Mouse (Mus musculus) left cerebral cortex, postnatal 4 days (tissue): Measurements from ENCODE around the gene Ints11. TPM values are rescaled to one million over a fixed set of nuclear protein-coding genes. Genes with fewer than 3 reads are reported as not detected.

Experiments used
- DNase-seq: peaks from one replicate; pipeline ENCODE4 v3.0.0-alpha.2; 2022
- intact Hi-C: fragments of 180-260 bp; cut with DNase I; formaldehyde crosslinking; loops from one replicate; pipeline ENCODE4 v1.15.1; 2025
- total RNA-seq, 2 experiments: library from RNA; stranded (reverse); gene quantifications; 2 replicates each; pipeline ENCODE4 v1.2.3; 2021

Ints11 gene
- 10 to 100 TPM; 44.1 to 54.7 TPM for total RNA-seq

GRCm38 (mm10) chr4:155869317-155870033 lies at the start of gene Ints11, which contains the start of gene Cptp:
Ints11 (plus strand) TSS chr4:155869546.
Cptp (minus strand) TSS chr4:155869440.
- intact Hi-C loops, result no loop called here
- DNase-seq, result peak; percentile 97

DNA sequence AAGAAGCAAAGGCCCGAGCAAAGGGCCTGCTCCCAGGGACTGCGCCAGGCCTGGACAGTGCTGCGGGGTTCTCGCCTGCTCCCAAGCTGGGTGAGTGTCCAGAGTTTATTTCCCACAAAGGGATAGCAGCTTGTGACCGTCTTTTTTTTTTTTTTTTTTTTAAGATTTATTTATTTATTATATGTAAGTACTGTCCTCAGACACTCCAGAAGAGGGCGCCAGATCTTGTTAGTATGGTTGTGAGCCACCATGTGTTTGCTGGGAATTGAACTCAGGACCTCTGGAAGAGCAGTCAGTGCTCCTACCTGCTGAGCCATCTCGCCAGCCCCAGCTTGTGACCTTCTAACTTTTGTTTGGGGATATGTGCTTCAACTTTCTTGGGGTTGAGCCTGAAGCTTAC lies 48.3 kb upstream of the Ints11 start:
- intact Hi-C loops, result no loop called here
- DNase-seq, result no peak

DNA sequence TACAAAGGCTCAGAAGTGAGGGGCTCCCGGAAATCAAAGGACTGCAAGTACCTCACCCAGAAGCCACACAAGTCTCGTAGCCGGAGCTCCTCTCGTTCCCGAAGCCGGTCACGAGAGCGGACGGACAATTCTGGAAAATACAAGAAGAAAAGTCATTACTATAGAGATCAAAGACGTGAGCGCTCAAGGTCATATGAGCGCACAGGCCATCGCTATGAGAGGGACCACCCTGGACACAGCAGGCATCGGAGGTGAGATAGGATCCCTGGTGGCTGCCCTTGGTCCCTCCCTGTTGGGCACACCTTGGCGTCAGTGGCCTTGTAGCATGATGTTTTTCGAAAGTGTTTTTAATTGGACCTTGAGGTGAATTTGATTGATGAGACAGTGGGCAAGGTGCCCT lies 45.9 kb upstream of the Ints11 start:
- intact Hi-C loops, result no loop called here
- no peak for DNase-seq

GRCm38 (mm10) chr4:155829866-155830265 lies 39.5 kb upstream of the Ints11 start:
- intact Hi-C loops, result no loop called here
- no peak for DNase-seq

DNA sequence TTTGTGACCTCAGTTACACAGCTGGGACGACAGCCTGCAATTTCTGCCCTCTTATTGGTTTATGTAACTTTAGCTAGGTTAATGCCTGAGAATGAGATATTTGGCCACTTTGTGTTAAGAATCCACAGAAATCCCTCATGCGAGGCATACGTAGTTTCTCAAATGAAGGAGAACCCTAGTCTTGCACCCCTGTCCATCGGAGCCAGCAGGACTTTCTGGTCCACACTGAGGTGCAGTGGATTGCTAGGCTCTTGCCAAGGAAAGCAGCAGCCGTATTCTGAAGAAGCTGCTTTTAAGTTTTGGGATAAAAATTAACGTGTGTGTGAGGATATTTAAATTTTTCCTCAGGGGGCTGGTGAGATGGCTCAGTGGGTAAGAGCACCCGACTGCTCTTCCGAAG lies 38.8 kb upstream of the Ints11 start:
- no peak for DNase-seq
- intact Hi-C loops, result no loop called here

- peak; percentile 98 for DNase-seq
- intact Hi-C loops, result no loop called here
Measured at GRCm38 (mm10) chr4:155831205-155831766, 38.1 kb upstream of the Ints11 start, which contains the start of gene Aurkaip1. Aurkaip1 (plus strand) TSS chr4:155831272.

DNA sequence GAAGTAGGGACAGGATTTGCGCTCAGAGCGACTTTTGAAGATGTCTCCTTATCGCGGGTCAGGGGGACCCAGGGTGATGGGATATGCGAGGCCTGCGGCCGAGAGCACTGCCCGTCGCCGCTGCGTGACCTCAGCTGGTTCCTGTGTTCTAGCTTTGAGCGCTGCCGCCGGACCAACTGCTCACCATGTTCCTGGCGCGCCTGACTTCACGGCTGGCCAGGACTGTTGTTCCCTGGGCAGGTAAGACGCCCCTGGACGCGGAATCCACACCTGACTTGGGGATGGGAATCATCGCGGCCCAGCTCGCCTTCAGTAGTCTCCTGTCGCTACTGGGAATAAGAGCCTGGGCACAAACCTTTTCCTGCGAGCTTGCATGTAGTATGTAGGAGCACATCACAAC lies 37.5 kb upstream of the Ints11 start:
- no peak for DNase-seq
- intact Hi-C loops, result no loop called here

GRCm38 (mm10) chr4:155832321-155832720 lies 37.0 kb upstream of the Ints11 start:
- no peak for DNase-seq
- intact Hi-C loops, result no loop called here

GRCm38 (mm10) chr4:155833234-155833633 lies 36.1 kb upstream of the Ints11 start:
- intact Hi-C loops, result no loop called here
- no peak for DNase-seq

- peak; percentile 85 for DNase-seq
- intact Hi-C loops, result no loop called here
Measured at GRCm38 (mm10) chr4:155833836-155834235, 35.5 kb upstream of the Ints11 start.

DNA sequence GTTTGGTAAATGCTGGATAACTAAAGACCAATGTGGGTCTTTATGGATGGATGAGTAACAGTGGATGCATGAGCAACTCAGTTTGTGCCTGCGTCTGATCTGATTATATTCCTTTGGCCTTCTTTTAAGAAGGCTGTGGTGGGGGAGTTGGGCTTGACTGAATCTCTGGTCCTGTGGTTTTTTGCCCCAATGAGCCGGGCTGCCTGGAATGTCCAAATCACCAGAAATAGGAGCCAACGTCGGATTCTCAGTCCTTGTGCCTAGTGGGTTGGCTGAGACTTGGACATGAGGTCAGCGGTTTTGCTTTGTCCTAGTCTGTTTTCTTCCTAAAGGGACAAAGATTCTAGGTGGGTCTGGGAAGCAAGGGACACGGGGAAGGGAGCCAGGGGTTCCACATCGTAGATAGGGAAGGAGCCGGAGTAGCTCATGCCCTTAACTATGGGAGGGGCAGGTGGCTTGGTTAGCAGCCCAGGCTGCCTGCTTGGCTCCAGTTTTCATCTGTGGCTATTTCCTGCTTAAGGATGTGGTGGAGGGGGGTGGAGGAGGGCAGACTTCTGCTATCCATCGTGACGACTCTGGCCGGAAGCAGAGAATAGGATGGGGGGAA lies 31.8 kb upstream of the Ints11 start:
- DNase-seq, result no peak
- intact Hi-C loops, result no loop called here

GRCm38 (mm10) chr4:155838187-155839153 lies 30.9 kb upstream of the Ints11 start:
- no peak for DNase-seq
- intact Hi-C loops, result no loop called here

DNA sequence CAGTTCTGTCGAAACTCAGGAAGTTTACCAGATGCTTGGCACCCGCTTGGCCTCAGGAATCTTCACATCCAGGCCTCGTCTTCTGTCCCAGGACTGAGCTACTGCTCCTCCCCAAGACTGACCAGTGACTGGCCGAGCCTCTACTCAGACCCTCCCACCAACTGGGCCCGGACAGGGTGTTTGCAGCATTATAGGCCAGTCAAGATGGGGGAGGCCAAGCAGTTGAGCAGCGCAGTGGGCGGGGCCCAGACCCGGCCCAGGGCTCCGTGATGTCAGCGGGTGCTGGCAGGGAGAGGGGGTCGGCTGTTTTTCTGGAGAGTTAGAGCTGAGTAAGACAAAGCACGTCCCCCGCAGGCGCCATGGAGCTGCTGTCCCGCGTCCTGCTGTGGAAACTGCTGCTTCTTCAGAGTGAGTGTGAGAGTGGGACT lies 29.8 kb upstream of the Ints11 start, which contains the start of gene Mxra8:
Mxra8 (plus strand) TSS at position 198 of the 428 bp plus-strand sequence.
- intact Hi-C loops, result no loop called here
- peak; percentile 59 for DNase-seq

DNA sequence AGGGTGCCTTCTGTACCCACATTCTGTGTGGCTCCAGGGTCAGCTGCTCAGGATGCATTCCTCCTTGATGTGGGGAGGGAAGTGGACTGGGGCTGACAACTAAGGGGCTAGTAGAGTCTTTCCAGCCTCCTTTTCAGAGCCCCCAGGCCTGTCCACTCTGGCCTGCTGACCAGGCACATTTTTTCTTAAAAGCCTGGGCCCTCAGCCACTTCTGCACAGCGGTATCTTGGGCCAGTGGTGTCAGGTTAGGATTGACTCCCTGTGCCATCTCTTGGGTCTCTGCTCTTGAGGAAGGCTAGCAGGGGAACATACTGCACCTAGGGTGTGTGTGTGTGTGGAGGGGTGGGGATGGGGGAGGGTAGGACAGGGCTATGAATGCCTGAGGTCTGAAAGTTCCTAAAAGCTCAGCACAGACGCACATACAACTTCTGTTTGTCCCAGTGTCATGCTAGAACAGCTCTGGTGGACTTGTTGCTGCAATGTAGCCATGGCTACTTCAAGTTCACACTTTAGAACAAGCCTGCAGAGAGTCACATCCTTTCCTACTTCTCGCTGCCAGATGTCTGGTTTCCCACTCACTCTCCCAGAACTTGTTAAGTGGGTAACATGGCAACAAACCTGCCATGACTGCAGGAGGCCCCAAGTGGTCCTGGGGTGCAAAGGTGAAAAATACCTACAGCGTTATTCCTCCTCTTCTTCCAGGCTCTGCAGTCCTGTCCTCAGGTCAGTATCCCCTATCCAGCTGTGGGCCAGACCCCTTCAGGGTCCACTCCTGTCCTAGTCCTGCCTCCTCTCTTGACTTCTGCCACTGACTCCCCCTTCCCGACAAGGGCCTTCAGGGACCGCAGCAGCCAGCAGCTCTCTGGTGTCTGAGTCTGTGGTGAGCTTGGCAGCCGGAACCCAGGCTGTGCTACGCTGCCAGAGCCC lies 29.0 kb upstream of the Ints11 start:
- intact Hi-C loops, result no loop called here
- no peak for DNase-seq

- peak; percentile 42 for DNase-seq
Measured at GRCm38 (mm10) chr4:155841003-155841454, 28.3 kb upstream of the Ints11 start.

GRCm38 (mm10) chr4:155841651-155842270 lies 27.6 kb upstream of the Ints11 start:
- DNase-seq, result no peak
- intact Hi-C loops, result no loop called here

More at GRCm38 (mm10) chr4:155841003-155841454, 28.3 kb upstream of the Ints11 start:
- intact Hi-C loops, result no loop called here

GRCm38 (mm10) chr4:155843231-155843630 lies 26.1 kb upstream of the Ints11 start:
- no peak for DNase-seq

GRCm38 (mm10) chr4:155846871-155847578 lies 22.3 kb upstream of the Ints11 start, which contains the start of gene Dvl1:
Dvl1 (plus strand) TSS chr4:155847402.
- peak; percentile 95 for DNase-seq
- intact Hi-C loops, result no loop called here

More at GRCm38 (mm10) chr4:155843231-155843630, 26.1 kb upstream of the Ints11 start:
- intact Hi-C loops, result no loop called here
